Mouse (Mus musculus) ES-Bruce4 (cell line): Measurements from ENCODE around the gene Pitpna.

Experiments used
- CTCF ChIP-seq: IDR thresholded peaks from one replicate; pipeline ENCODE4 v1.8.1; 2011; ENCODE audit warnings: low read depth, low read length
- EP300 ChIP-seq: IDR thresholded peaks from 2 replicates; pipeline ENCODE4 v1.6.1; 2011; ENCODE audit warnings: low read depth, low read length; ENCODE audit not compliant: insufficient read depth
- POLR2A ChIP-seq: IDR thresholded peaks from one replicate; pipeline ENCODE4 v1.8.1; 2011; ENCODE audit warnings: low read length; ENCODE audit not compliant: insufficient read depth

GRCm38 (mm10) chr11:75558101-75558500 lies 29.8 kb upstream of the Pitpna start:
- TF ChIP-seq EP300 (no peak), CTCF (peak; percentile 46), POLR2A (no peak)
